Mouse (Mus musculus): ENCODE data around the gene Hectd3. TPM values are rescaled to one million over a fixed set of nuclear protein-coding genes. Genes with fewer than 3 reads are reported as not detected.
A peak's percentile ranks its signal among the peaks of the same experiment; 100 is the strongest.

Gene Hectd3
- polyA plus RNA-seq, 1 experiment from 2014 or later, result 9.4 TPM

DNA sequence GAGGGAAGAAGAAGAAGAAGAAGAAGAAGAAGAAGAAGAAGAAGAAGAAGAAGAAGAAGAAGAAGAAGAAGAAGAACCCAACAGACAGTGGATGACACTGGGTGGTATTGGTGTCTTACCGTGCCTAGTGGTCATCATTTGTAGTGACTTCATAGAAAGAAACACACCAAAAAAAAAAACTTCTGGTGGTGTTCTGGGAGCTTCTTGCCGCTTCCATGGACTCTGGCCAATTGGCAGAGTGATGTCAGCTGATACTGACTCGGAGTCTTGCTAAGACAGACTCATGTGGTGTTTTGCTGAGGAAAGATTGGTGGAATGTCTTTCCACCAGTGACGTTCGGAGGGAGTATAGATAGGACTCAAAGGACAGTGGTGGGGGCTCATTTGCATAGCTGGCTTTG, 15.1 kb downstream of the Hectd3 start:
- no peak overlapping the region for H3K27ac ChIP-seq (ENCODE audit: low read depth, low read length)
- H3K27me3 ChIP-seq (ENCODE audit: control insufficient read depth, insufficient read depth, low read length), result no peaks in the 10 kb centered on the region; the same call in 1 of the 2 replicates
- H3K9me3 ChIP-seq (ENCODE audit: control insufficient read depth, low read length), result no peaks in the 10 kb centered on the region
- H3K4me2 ChIP-seq, result no peak overlapping the region
- DNase-seq (ENCODE audit: low spot score, missing footprints) (peak; percentile 60), ATAC-seq (ENCODE audit: low FRiP score) (no peak)
- no peaks in the 10 kb centered on the region for H3K4me1 ChIP-seq (ENCODE audit: control insufficient read depth, insufficient read depth, low read length)
- 91% methylated on average over 5 of the region's 5 CpGs for WGBS
- H3K9ac ChIP-seq (ENCODE audit: low read length), result no peak overlapping the region
- H3K36me3 ChIP-seq (ENCODE audit: control insufficient read depth, insufficient read depth, low read length), result no peaks in the 10 kb centered on the region
- H3K4me3 ChIP-seq (ENCODE audit: low read depth, low read length), result no peak overlapping the region

DNA sequence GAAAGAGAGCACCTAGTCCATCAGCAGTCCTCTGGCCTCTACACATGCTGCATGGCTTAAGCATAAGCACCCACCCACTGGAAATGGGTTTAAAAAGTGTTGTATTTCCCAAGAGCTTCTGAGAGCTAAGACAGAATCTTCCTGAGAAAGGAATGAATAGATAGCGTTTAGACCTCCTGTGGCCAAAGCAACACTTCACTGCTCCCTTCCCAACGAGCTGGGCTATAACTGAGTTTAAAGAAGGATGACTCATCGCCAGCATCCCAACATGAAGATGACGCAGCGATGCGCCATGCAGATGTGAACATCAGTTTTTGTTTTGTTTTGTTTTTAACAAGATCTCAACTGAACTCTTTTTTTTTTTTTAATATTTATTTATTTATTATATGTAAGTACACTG, 18.5 kb downstream of the Hectd3 start:
- Histone ChIP-seq H3K4me3 (ENCODE audit: low read depth, low read length) (no peak overlapping the region), H3K9ac (ENCODE audit: low read length) (no peak overlapping the region), H3K27ac (ENCODE audit: low read depth, low read length) (no peak overlapping the region), H3K4me2 (no peak overlapping the region), H3K27me3 (ENCODE audit: control insufficient read depth, insufficient read depth, low read length) (no peaks in the 10 kb centered on the region; the same call in 1 of the 2 replicates), H3K4me1 (ENCODE audit: control insufficient read depth, insufficient read depth, low read length) (no peaks in the 10 kb centered on the region), H3K9me3 (ENCODE audit: control insufficient read depth, low read length) (no peaks in the 10 kb centered on the region), H3K36me3 (ENCODE audit: control insufficient read depth, insufficient read depth, low read length) (no peaks in the 10 kb centered on the region)
- 86% methylated on average over 6 of the region's 6 CpGs for WGBS
- ATAC-seq (ENCODE audit: low FRiP score), result no peak
- no peak for DNase-seq (ENCODE audit: low spot score, missing footprints)

DNA sequence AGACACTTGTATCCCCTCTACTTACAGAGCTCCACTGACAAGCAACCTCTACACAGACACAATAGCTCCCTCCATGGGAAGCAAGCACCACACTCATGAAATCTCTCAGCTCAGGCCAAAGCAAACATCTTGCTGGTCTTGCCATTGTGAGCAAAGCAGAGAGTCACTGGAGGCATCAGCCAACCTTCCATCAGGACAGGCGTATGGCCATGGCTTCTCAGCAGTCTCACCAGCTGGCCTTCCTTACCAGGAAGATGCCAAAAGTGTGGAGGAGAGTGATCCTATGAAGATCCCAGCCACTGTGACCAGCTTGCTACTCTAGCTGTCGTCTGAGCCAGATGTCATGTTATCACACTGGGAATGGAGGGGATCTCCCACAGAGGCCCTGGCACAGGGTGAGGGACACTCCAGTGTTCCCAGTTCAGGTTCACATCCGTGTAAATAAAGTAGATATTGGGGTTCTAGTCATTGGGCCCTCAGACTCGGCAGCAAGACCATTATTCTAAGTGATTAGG, 19.8 kb downstream of the Hectd3 start:
- H3K4me3 ChIP-seq (ENCODE audit: low read depth, low read length), result no peak overlapping the region
- no peaks in the 10 kb centered on the region; the same call in 1 of the 2 replicates for H3K27me3 ChIP-seq (ENCODE audit: control insufficient read depth, insufficient read depth, low read length)
- no peaks in the 10 kb centered on the region for H3K9me3 ChIP-seq (ENCODE audit: control insufficient read depth, low read length)
- ATAC-seq (ENCODE audit: low FRiP score), result no peak
- no peak overlapping the region for H3K4me2 ChIP-seq
- peak; percentile 69 for DNase-seq (ENCODE audit: low spot score, missing footprints)
- no peak overlapping the region for H3K9ac ChIP-seq (ENCODE audit: low read length)
- peaks cover 2% of the 10 kb centered on the region; the same call in 1 of the 2 replicates for H3K4me1 ChIP-seq (ENCODE audit: control insufficient read depth, insufficient read depth, low read length)
- no peaks in the 10 kb centered on the region for H3K36me3 ChIP-seq (ENCODE audit: control insufficient read depth, insufficient read depth, low read length)
- WGBS, result 68% methylated on average over 4 of the region's 4 CpGs
- H3K27ac ChIP-seq (ENCODE audit: low read depth, low read length), result no peak overlapping the region

DNA sequence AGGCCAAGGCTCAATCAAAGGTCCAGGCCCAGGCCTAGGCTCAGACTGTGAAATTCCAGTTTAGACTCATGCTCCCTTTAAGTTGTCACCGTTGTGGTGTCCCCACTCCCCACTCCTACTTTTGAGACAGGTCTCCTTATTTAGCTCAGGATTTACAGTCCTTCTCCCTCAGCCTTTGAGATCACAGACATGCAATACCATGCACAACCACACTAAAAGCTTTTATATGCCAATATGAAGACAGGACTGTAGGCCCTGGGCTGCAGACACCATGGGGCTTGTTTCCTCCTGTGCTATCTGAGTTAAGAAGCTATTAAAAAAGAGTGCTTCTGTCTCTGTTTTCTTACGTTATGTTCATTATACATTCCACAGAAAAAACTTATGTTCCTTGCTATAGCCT, 22.6 kb downstream of the Hectd3 start:
- no peaks in the 10 kb centered on the region for H3K9me3 ChIP-seq (ENCODE audit: control insufficient read depth, low read length)
- H3K4me3 ChIP-seq (ENCODE audit: low read depth, low read length), result no peak overlapping the region
- H3K9ac ChIP-seq (ENCODE audit: low read length), result no peak overlapping the region
- ATAC-seq (ENCODE audit: low FRiP score) (no peak), DNase-seq (ENCODE audit: low spot score, missing footprints) (peak; percentile 64)
- H3K4me1 ChIP-seq (ENCODE audit: control insufficient read depth, insufficient read depth, low read length), result peaks cover 6% of the 10 kb centered on the region; the same call in 1 of the 2 replicates
- peaks cover 3% of the 10 kb centered on the region for H3K36me3 ChIP-seq (ENCODE audit: control insufficient read depth, insufficient read depth, low read length)
- no peak overlapping the region for H3K4me2 ChIP-seq
- H3K27me3 ChIP-seq (ENCODE audit: control insufficient read depth, insufficient read depth, low read length), result no peaks in the 10 kb centered on the region; the same call in 1 of the 2 replicates
- WGBS, result 88% methylated on average over 2 of the region's 2 CpGs
- no peak overlapping the region for H3K27ac ChIP-seq (ENCODE audit: low read depth, low read length)

DNA sequence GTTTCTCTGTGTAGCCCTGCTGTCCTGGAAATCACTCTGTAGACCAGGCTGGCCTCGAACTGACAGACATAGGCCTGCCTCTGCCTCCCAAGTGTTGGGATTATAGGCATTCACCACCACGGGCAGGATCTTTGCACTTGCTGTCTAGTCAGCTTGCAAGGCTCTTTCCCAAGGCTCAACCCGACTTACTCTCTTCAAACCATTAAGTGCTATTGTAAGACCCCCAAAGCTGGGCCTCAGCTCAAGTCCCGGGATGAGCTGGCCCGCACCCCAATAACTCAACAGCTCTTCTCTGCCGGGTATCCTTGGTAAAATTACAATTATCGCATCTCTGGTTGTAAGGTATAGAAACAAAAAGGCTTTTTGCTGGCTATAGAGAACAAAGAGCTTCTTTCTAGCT, 23.2 kb downstream of the Hectd3 start:
- H3K27me3 ChIP-seq (ENCODE audit: control insufficient read depth, insufficient read depth, low read length), result no peaks in the 10 kb centered on the region; the same call in 1 of the 2 replicates
- peaks cover 3% of the 10 kb centered on the region for H3K36me3 ChIP-seq (ENCODE audit: control insufficient read depth, insufficient read depth, low read length)
- H3K4me2 ChIP-seq, result no peak overlapping the region
- H3K9ac ChIP-seq (ENCODE audit: low read length), result no peak overlapping the region
- WGBS, result 82% methylated on average over 7 of the region's 7 CpGs
- peaks cover 6% of the 10 kb centered on the region; the same call in 1 of the 2 replicates for H3K4me1 ChIP-seq (ENCODE audit: control insufficient read depth, insufficient read depth, low read length)
- no peaks in the 10 kb centered on the region for H3K9me3 ChIP-seq (ENCODE audit: control insufficient read depth, low read length)
- no peak overlapping the region for H3K27ac ChIP-seq (ENCODE audit: low read depth, low read length)
- ATAC-seq (ENCODE audit: low FRiP score), result no peak
- H3K4me3 ChIP-seq (ENCODE audit: low read depth, low read length), result no peak overlapping the region
- DNase-seq (ENCODE audit: low spot score, missing footprints), result peak; percentile 72

DNA sequence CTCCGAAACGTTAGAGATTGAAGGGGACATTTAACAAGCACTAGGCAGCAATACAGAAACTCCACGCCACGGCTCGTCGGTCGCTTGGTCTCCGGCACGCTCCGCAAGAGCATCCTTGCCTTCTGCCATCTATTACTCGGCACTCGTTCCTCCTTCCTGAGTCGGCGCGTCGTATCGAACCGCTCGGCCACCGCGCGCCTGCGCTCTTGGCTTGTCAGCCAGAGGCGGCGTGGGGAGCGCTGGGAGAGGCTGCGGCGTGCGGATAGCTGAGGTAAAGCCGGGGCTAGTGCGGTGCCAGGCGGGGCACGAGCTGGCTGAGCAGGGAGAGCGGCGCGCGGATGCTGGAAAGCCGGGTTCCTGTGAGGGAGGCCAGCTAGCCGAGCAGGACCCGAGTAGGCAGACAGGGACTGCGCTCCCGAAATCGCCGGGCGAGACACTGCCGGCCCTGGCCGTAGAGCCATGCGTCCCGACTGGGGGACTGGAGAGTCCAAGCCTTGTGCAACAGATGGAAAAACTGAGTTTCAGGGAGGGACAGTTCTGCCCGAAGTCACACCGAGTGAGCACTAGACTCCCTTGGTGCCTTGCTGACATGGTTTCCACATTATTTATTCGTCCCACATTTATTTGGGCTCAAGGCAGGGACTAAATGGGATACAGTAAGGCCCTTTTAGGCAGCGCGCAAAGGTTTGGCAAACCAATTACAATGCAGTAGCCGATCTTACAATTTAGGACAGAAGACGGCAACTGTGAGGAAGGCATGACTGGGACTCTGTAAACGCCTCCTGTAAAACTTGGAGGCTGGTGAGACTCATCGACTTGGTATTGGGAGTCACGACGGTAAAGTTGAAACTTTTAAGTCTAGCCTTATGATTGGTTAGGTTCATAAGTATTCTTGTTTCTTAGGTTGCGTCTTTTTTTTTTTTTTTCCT, 24.4 kb downstream of the Hectd3 start, which contains the start of gene Eif2b3:
Gene Eif2b3, plus strand, starts transcription at position 197 of the 929 bp plus-strand sequence.
- Histone ChIP-seq H3K9me3 (ENCODE audit: control insufficient read depth, low read length) (no peaks in the 10 kb centered on the region), H3K36me3 (ENCODE audit: control insufficient read depth, insufficient read depth, low read length) (peaks cover 5% of the 10 kb centered on the region), H3K4me3 (ENCODE audit: low read depth, low read length) (peak within 1 kb of the TSS; percentile 87), H3K27ac (ENCODE audit: low read depth, low read length) (peak within 1 kb of the TSS; percentile 30; the same call in 1 of the 2 replicates), H3K9ac (ENCODE audit: low read length) (peak within 1 kb of the TSS; percentile 82), H3K4me1 (ENCODE audit: control insufficient read depth, insufficient read depth, low read length) (peaks cover 6% of the 10 kb centered on the region; the same call in 1 of the 2 replicates), H3K27me3 (ENCODE audit: control insufficient read depth, insufficient read depth, low read length) (no peaks in the 10 kb centered on the region; the same call in 1 of the 2 replicates), H3K4me2 (peak within 1 kb of the TSS; percentile 70)
- ATAC-seq (ENCODE audit: low FRiP score) (peak; percentile 95), DNase-seq (ENCODE audit: low spot score, missing footprints) (peak; percentile 98)
- 1% methylated on average over 61 of the region's 61 CpGs for WGBS

DNA sequence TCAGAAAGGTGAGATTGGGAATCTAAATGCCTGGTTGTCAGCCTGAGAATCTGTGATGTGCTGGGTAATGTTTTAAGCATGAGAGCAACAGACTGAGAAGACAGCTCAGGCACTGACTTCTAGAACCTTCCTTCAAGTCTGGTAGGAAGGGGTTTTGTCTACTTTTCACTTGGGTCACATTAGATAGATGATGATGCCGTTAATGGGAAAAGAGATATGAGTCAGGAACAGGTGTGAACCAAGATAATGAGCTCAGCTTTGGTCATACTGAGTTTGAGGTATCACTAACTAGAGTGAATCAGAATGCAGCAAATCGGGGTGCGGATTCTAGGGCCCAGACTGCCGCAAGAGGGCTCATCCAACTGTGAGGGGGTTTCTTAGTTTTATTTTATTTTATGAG, 28.4 kb downstream of the Hectd3 start:
- H3K4me1 ChIP-seq (ENCODE audit: control insufficient read depth, insufficient read depth, low read length), result peaks cover 6% of the 10 kb centered on the region; the same call in 1 of the 2 replicates

DNA sequence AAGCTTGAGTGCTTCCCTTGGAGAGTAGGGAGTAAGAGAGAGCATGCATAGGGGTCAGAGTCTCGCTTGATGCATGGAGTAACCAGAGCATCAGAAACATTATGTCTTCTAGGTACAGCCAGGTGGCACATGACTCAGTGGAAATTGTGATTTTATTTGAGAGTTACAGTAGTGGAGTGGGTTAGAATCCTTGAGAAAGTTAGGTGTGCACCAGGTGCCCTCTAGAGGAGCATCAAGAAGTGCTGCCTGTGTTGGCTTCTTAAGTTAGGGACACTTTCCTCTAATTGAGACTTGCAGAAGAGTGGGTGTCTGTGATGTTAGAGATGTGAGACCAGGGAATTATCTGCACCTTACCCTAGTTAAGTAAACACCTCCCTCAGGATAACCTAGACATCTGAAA, 36.0 kb downstream of the Hectd3 start:
- H3K4me1 ChIP-seq (ENCODE audit: control insufficient read depth, insufficient read depth, low read length), result no peaks in the 10 kb centered on the region
- 93% methylated on average over 1 of the region's 1 CpGs for WGBS
- no peak for DNase-seq (ENCODE audit: low spot score, missing footprints)
- no peak overlapping the region for H3K4me3 ChIP-seq (ENCODE audit: low read depth, low read length)
- H3K4me2 ChIP-seq, result no peak overlapping the region
- no peaks in the 10 kb centered on the region for H3K36me3 ChIP-seq (ENCODE audit: control insufficient read depth, insufficient read depth, low read length)
- H3K9ac ChIP-seq (ENCODE audit: low read length), result no peak overlapping the region
- no peaks in the 10 kb centered on the region for H3K9me3 ChIP-seq (ENCODE audit: control insufficient read depth, low read length)
- no peak overlapping the region for H3K27ac ChIP-seq (ENCODE audit: low read depth, low read length)
- H3K27me3 ChIP-seq (ENCODE audit: control insufficient read depth, insufficient read depth, low read length), result no peaks in the 10 kb centered on the region
- no peak for ATAC-seq (ENCODE audit: low FRiP score)

More for the DNA sequence above, 28.4 kb downstream of the Hectd3 start:
- 97% methylated on average over 4 of the region's 4 CpGs for WGBS
- H3K36me3 ChIP-seq (ENCODE audit: control insufficient read depth, insufficient read depth, low read length), result peaks cover 5% of the 10 kb centered on the region
- H3K4me3 ChIP-seq (ENCODE audit: low read depth, low read length), result no peak overlapping the region
- no peak for ATAC-seq (ENCODE audit: low FRiP score)
- no peaks in the 10 kb centered on the region for H3K9me3 ChIP-seq (ENCODE audit: control insufficient read depth, low read length)
- no peak overlapping the region for H3K9ac ChIP-seq (ENCODE audit: low read length)
- H3K4me2 ChIP-seq, result no peak overlapping the region
- no peak overlapping the region for H3K27ac ChIP-seq (ENCODE audit: low read depth, low read length)
- H3K27me3 ChIP-seq (ENCODE audit: control insufficient read depth, insufficient read depth, low read length), result no peaks in the 10 kb centered on the region
- DNase-seq (ENCODE audit: low spot score, missing footprints), result peak; percentile 26

Data from midbrain, embryonic 11.5 days (tissue).